Mouse (Mus musculus) liver, postnatal 0 days (tissue): Measurements from ENCODE around the gene Best2.

ENCODE experiments used
- CTCF ChIP-seq: sonication (generic); IDR thresholded peaks from 2 replicates; pipeline ENCODE4 v1.5.1; 2016; ENCODE audit warnings: antibody characterized with exemption, low read depth
- EP300 ChIP-seq: IDR thresholded peaks from 2 replicates; pipeline ENCODE4 v1.6.1; 2016; ENCODE audit warnings: antibody characterized with exemption, low read depth, mild to moderate bottlenecking

- TF ChIP-seq CTCF: peak; percentile 76
- TF ChIP-seq EP300: no peak
Measured at GRCm38 (mm10) chr8:85007686-85008085, 6.6 kb downstream of the Best2 start.
